Mouse (Mus musculus): ENCODE results near the gene Bub1b. TPM values are rescaled to one million over a fixed set of nuclear protein-coding genes. Genes with fewer than 3 reads are reported as not detected.

The Bub1b gene
- total and polyA plus RNA-seq, 3 experiments = 91.5 to 118 (median 99.3) TPM

GRCm38 (mm10) chr2:118671728-118672127 lies 73.7 kb downstream of the Bub1b start:
- no peak for TF ChIP-seq MEF2A (IDR thresholded peaks at IDR 0.05; ENCODE audit: borderline replicate concordance, low read depth, low read length)
- no peak for TF ChIP-seq RCOR1 (conservative IDR thresholded peaks at IDR 0.05; ENCODE audit: low read depth, low read length)
- no peak for TF ChIP-seq ZKSCAN1 (IDR thresholded peaks at IDR 0.05; ENCODE audit: borderline replicate concordance, low read depth, low read length)
- TF ChIP-seq CTCF (conservative IDR thresholded peaks at IDR 0.05 in 1 of 2, IDR thresholded peaks at IDR 0.05 in 1 of 2; ENCODE audit: low read depth in 2 of 2, low read length in 2 of 2) = no peak
- no peak for TF ChIP-seq KAT2A (IDR thresholded peaks at IDR 0.05; ENCODE audit: insufficient replicate concordance, low read length)
- no peak for TF ChIP-seq JUN (IDR thresholded peaks at IDR 0.05; ENCODE audit: insufficient read depth, low read depth, low read length)
- no peak for TF ChIP-seq E2F4 (IDR thresholded peaks at IDR 0.05; ENCODE audit: insufficient replicate concordance, low read depth, low read length)
- no peak for TF ChIP-seq PAX5 (IDR thresholded peaks at IDR 0.05; ENCODE audit: low read length)
- TF ChIP-seq GABPA (IDR thresholded peaks at IDR 0.05; ENCODE audit: insufficient replicate concordance, low read depth, low read length) = no peak
- no peak for TF ChIP-seq JUND (conservative IDR thresholded peaks at IDR 0.05; ENCODE audit: low read depth, low read length)
- TF ChIP-seq TCF12 (IDR thresholded peaks at IDR 0.05; ENCODE audit: low read depth, low read length) = no peak
- no peak for DNase-seq (ENCODE audit: extremely low read depth)
- no peak overlapping the region for H3K4me3 ChIP-seq (replicated peaks in 1 of 3; ENCODE audit: low read depth in 2 of 3, low read length in 2 of 3, poor library complexity in 1 of 3)
- no peaks in the 10 kb centered on the region for H3K36me3 ChIP-seq (replicated peaks in 1 of 2; ENCODE audit: control insufficient read depth in 1 of 2, insufficient read depth in 1 of 2, low read length in 1 of 2)
- no peaks in the 10 kb centered on the region for H3K27me3 ChIP-seq (replicated peaks)
- H3K4me2 ChIP-seq (ENCODE audit: insufficient read depth, low read depth, poor library complexity, severe bottlenecking) = no peak overlapping the region
- H3K9me3 ChIP-seq (replicated peaks; ENCODE audit: low read length) = no peaks in the 10 kb centered on the region
- peaks cover 0 to 12% of the 10 kb centered on the region in 2 experiments; a peak in 1 of 4 replicates for H3K4me1 ChIP-seq (ENCODE audit: control insufficient read depth in 1 of 2, insufficient read depth in 2 of 2)
- dilution Hi-C loops (cut with MboI; ENCODE audit: extremely low pct_ligation_motif_present, extremely low pct_unique_long_range_greater_than_20kb, low sequenced_read_pairs) (no loop called here), in situ Hi-C loops (cut with MboI; ENCODE audit: low pct_ligation_motif_present, low pct_unique_long_range_greater_than_20kb, low sequenced_read_pairs) (no loop called here)
- H3K9ac ChIP-seq (ENCODE audit: insufficient read depth, low read depth) = no peak overlapping the region
- no peaks in the 10 kb centered on the region for H3K79me2 ChIP-seq (replicated peaks; ENCODE audit: control insufficient read depth, extremely low read depth, insufficient read depth, poor library complexity, severe bottlenecking)
- H3K27ac ChIP-seq (ENCODE audit: insufficient read depth, low read depth) = no peak overlapping the region

- Histone ChIP-seq H3K4me2 (ENCODE audit: insufficient read depth, low read depth, poor library complexity, severe bottlenecking) (no peak overlapping the region), H3K9me3 (replicated peaks; ENCODE audit: low read length) (peaks cover 3% of the 10 kb centered on the region), H3K4me3 (replicated peaks in 1 of 3; ENCODE audit: low read depth in 2 of 3, low read length in 2 of 3, poor library complexity in 1 of 3) (no peak overlapping the region), H3K36me3 (replicated peaks in 1 of 2; ENCODE audit: control insufficient read depth in 1 of 2, insufficient read depth in 1 of 2, low read length in 1 of 2) (no peaks in the 10 kb centered on the region), H3K27ac (ENCODE audit: insufficient read depth, low read depth) (no peak overlapping the region), H3K79me2 (replicated peaks; ENCODE audit: control insufficient read depth, extremely low read depth, insufficient read depth, poor library complexity, severe bottlenecking) (no peaks in the 10 kb centered on the region), H3K4me1 (ENCODE audit: control insufficient read depth in 1 of 2, insufficient read depth in 2 of 2) (peaks cover 0 to 5% of the 10 kb centered on the region in 2 experiments; a peak in 1 of 4 replicates), H3K9ac (ENCODE audit: insufficient read depth, low read depth) (no peak overlapping the region), H3K27me3 (replicated peaks) (no peaks in the 10 kb centered on the region)
- no peak for TF ChIP-seq TCF12 (IDR thresholded peaks at IDR 0.05; ENCODE audit: low read depth, low read length)
- no peak for TF ChIP-seq NRF1 (IDR thresholded peaks at IDR 0.05; ENCODE audit: low read depth, low read length)
- TF ChIP-seq NELFE (IDR thresholded peaks at IDR 0.05; ENCODE audit: low read depth, low read length) = no peak
- no peak for TF ChIP-seq IRF4 (IDR thresholded peaks at IDR 0.05; ENCODE audit: low read depth, low read length)
- TF ChIP-seq UBTF (IDR thresholded peaks at IDR 0.05; ENCODE audit: low read depth, low read length) = no peak
- no peak for TF ChIP-seq RAD21 (IDR thresholded peaks at IDR 0.05; ENCODE audit: low read depth, low read length)
- TF ChIP-seq CHD2 (IDR thresholded peaks at IDR 0.05; ENCODE audit: low read length) = no peak
- no peak for TF ChIP-seq ETS1 (conservative IDR thresholded peaks at IDR 0.05; ENCODE audit: low read depth, low read length)
- TF ChIP-seq ZC3H11A (IDR thresholded peaks at IDR 0.05; ENCODE audit: low read depth, low read length) = no peak
- no peak for TF ChIP-seq MAZ (IDR thresholded peaks at IDR 0.05; ENCODE audit: low read depth, low read length)
- no peak for TF ChIP-seq SMC3 (IDR thresholded peaks at IDR 0.05; ENCODE audit: low read depth, low read length)
- TF ChIP-seq JUN (IDR thresholded peaks at IDR 0.05; ENCODE audit: insufficient read depth, low read depth, low read length) = no peak
- DNase-seq (ENCODE audit: extremely low read depth) = no peak
- in situ Hi-C loops (cut with MboI; ENCODE audit: low pct_ligation_motif_present, low pct_unique_long_range_greater_than_20kb, low sequenced_read_pairs) (no loop called here), dilution Hi-C loops (cut with MboI; ENCODE audit: extremely low pct_ligation_motif_present, extremely low pct_unique_long_range_greater_than_20kb, low sequenced_read_pairs) (no loop called here)
Observed at GRCm38 (mm10) chr2:118673686-118674465, 75.9 kb downstream of the Bub1b start.

Data from CH12.LX (cell line).